Mouse (Mus musculus) liver, postnatal 0 days (tissue): ENCODE measurements at regions not wholly inside any gene's neighbourhood (a gene's known extent, or its start where the extent isn't known, plus 50 kb on each side); places are given as distances from the start of the nearest gene placed in this dataset.
A peak's percentile ranks its signal among the peaks of the same experiment; 100 is the strongest.

Experiments used
- ATAC-seq: fragments of 200-750 bp; cut with Nextera tagmentation; 2 replicates; pipeline ENCODE4 v1.8.0; 2017; ENCODE audit warnings: mild to moderate bottlenecking, moderate library complexity
- DNase-seq: peaks from one replicate; pipeline ENCODE4 v3.0.0-alpha.2; 2016
- H3K27ac ChIP-seq: fragments of 300-500 bp; sonication (generic); 2 replicates; pipeline ENCODE4 v1.5.1; 2014; ENCODE audit warnings: antibody characterized with exemption, moderate library complexity, mild to moderate bottlenecking, low read depth
- H3K27me3 ChIP-seq: fragments of 300-500 bp; sonication (generic); 2 replicates; pipeline ENCODE4 v1.6.1; 2014; ENCODE audit warnings: low read length, control low read depth, mixed read lengths; ENCODE audit not compliant: insufficient read depth
- H3K36me3 ChIP-seq: fragments of 300-500 bp; sonication (generic); replicated peaks from 2 replicates; pipeline ENCODE4 v1.6.1; 2014; ENCODE audit warnings: mild to moderate bottlenecking, control low read depth, low read length, moderate library complexity, mixed read lengths; ENCODE audit not compliant: insufficient read depth
- H3K4me1 ChIP-seq: fragments of 300-500 bp; sonication (generic); 2 replicates; pipeline ENCODE4 v1.6.1; 2014; ENCODE audit warnings: antibody characterized with exemption, mild to moderate bottlenecking, control low read depth; ENCODE audit not compliant: insufficient read depth
- H3K4me2 ChIP-seq: fragments of 300-500 bp; sonication (generic); 2 replicates; pipeline ENCODE4 v1.6.1; 2014; ENCODE audit warnings: low read depth, mild to moderate bottlenecking, low read length, moderate library complexity, mixed read lengths
- H3K4me3 ChIP-seq: fragments of 300-500 bp; sonication (generic); 2 replicates; pipeline ENCODE4 v1.5.1; 2014; ENCODE audit warnings: low read depth, low read length
- H3K9ac ChIP-seq: fragments of 300-500 bp; sonication (generic); replicated peaks from 2 replicates; pipeline ENCODE4 v1.6.1; 2014; ENCODE audit warnings: mild to moderate bottlenecking, moderate library complexity
- H3K9me3 ChIP-seq: fragments of 300-500 bp; sonication (generic); 2 replicates; pipeline ENCODE4 v1.6.1; 2016; ENCODE audit warnings: mild to moderate bottlenecking, control low read depth, low read length, mixed read lengths
- CTCF ChIP-seq: sonication (generic); IDR thresholded peaks from 2 replicates; pipeline ENCODE4 v1.5.1; 2016; ENCODE audit warnings: antibody characterized with exemption, low read depth
- EP300 ChIP-seq: IDR thresholded peaks from 2 replicates; pipeline ENCODE4 v1.6.1; 2016; ENCODE audit warnings: antibody characterized with exemption, low read depth, mild to moderate bottlenecking
- WGBS: fragments of 180-500 bp; shearing (Covaris S2); extraction: QIAGEN DNeasy Blood & Tissue Kit; methylation state at CpG from one replicate; pipeline ENCODE4 v1.1.7; 2014; ENCODE audit not compliant: insufficient replicate concordance; 5-methylcytosine and 5-hydroxymethylcytosine counted together

DNA sequence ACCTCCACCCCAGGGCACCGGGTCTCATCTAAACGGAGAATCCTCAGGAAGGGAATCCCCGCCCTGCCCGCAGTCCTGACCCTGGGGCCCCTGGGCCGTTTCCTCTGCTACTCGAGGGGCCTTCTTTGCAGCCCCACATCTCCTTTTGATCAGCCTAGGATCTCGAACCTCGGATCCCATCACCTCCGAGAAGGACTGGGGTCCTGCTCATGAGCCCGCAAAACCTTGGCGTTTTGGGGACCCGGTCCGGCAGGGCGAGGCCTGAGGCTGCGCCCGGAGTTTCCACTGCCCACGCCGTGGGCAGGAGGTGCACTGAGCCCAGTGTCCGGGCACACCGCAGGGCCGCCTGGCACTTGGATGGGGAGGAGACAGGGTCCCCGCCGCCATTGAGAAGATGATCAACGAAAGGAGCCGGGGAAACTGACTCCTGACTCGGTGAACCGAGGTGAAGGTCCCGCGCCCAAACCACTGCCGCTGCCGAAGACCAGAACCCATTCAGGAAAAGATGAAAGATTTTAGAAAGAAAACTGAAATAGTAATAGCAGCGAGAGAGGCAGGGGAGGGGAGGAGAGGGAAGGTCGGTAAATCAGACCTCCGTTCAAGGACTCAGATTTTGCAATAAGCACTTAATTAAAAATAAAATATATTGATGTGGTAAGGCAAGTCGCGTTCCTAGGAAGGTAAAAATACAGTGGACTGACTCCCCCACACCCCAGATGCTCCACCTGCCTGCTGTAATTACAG is 399.0 kb upstream of the Smim15 start:
- peak overlapping the region; percentile 63 for H3K4me2 ChIP-seq
- peaks cover 20% of the 10 kb centered on the region for H3K27me3 ChIP-seq
- TF ChIP-seq CTCF (no peak), EP300 (no peak)
- H3K9ac ChIP-seq: peak overlapping the region; percentile 38
- H3K4me1 ChIP-seq: peaks cover 18% of the 10 kb centered on the region
- no peaks in the 10 kb centered on the region for H3K9me3 ChIP-seq
- ATAC-seq (no peak), DNase-seq (peak; percentile 18)
- no peak overlapping the region for H3K27ac ChIP-seq
- WGBS: 7% methylated on average over 36 of the region's 36 CpGs
- H3K4me3 ChIP-seq: peak overlapping the region; percentile 40
- no peaks in the 10 kb centered on the region for H3K36me3 ChIP-seq

DNA sequence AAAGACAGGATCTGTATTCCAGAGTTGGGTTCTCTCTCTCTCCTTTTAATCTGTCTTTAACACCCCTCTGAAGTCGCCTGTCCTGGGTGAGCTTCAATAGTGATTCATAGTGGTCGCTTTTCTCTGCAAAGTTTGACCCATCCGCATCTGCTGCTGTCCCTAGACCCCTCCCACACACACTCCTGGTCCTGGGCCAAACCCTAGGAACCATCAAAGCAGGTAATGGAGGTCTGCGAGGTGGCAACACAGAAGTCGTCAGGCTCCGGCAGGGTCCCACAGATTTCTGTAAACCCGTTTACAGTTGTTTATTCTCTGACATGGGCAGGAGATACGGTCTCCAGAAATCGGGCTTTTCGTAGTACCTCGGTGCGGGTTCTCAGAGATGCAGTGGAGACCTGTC is 399.5 kb upstream of the Smim15 start:
- H3K9me3 ChIP-seq: no peaks in the 10 kb centered on the region
- peaks cover 17% of the 10 kb centered on the region for H3K27me3 ChIP-seq
- H3K4me3 ChIP-seq: no peak overlapping the region

GRCm38 (mm10) chr13:107641926-107642657 is 402.2 kb upstream of the Smim15 start:
- DNase-seq: peak; percentile 65
- H3K9ac ChIP-seq: no peak overlapping the region
- ATAC-seq: peak; percentile 79
- TF ChIP-seq CTCF (no peak), EP300 (no peak)
- H3K36me3 ChIP-seq: no peaks in the 10 kb centered on the region
- WGBS: 56% methylated on average over 14 of the region's 14 CpGs
- no peak overlapping the region for H3K4me3 ChIP-seq
- H3K9me3 ChIP-seq: no peaks in the 10 kb centered on the region
- H3K4me1 ChIP-seq: peaks cover 18% of the 10 kb centered on the region
- H3K27me3 ChIP-seq: peaks cover 13% of the 10 kb centered on the region
- no peak overlapping the region for H3K4me2 ChIP-seq
- peak overlapping the region; percentile 55; the same call in 1 of the 2 replicates for H3K27ac ChIP-seq

More for the DNA sequence above, 399.5 kb upstream of the Smim15 start:
- DNase-seq (no peak), ATAC-seq (no peak)
- WGBS: 31% methylated on average over 12 of the region's 12 CpGs
- H3K4me2 ChIP-seq: peak overlapping the region; percentile 63; the same call in 1 of the 2 replicates
- no peak overlapping the region for H3K9ac ChIP-seq
- TF ChIP-seq CTCF (no peak), EP300 (no peak)
- H3K4me1 ChIP-seq: peaks cover 18% of the 10 kb centered on the region
- H3K27ac ChIP-seq: no peak overlapping the region
- no peaks in the 10 kb centered on the region for H3K36me3 ChIP-seq

DNA sequence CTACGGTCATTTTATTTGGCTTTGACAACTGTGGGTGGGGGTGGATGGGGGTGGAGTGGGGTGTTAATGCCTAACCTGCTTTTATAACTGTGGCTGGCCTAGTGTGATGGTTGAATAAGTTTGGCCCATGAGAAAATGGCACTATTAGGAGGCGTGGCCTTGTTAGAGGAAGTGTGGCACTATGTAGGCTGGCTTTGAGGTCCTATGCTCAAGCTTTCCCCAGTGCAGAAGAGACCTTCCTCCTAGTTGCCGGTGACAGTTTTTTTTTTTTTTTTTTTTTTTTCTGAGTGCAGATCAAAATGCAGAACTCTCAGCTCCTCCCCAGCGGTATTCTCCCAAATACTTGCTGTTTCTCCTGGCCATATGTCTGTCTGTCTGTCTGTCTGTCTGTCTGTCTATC is 404.6 kb upstream of the Smim15 start:
- WGBS: 59% methylated on average over 4 of the region's 4 CpGs
- Histone ChIP-seq H3K4me2 (no peak overlapping the region), H3K27me3 (0 out of 2 replicates have a peak, but pooled peaks cover 1% of the 10 kb centered on the region), H3K9me3 (no peaks in the 10 kb centered on the region), H3K27ac (no peak overlapping the region), H3K9ac (no peak overlapping the region), H3K36me3 (no peaks in the 10 kb centered on the region), H3K4me3 (no peak overlapping the region), H3K4me1 (peaks cover 8% of the 10 kb centered on the region; the same call in 1 of the 2 replicates)
- TF ChIP-seq CTCF (no peak), EP300 (no peak)
- DNase-seq: no peak
- ATAC-seq: no peak

DNA sequence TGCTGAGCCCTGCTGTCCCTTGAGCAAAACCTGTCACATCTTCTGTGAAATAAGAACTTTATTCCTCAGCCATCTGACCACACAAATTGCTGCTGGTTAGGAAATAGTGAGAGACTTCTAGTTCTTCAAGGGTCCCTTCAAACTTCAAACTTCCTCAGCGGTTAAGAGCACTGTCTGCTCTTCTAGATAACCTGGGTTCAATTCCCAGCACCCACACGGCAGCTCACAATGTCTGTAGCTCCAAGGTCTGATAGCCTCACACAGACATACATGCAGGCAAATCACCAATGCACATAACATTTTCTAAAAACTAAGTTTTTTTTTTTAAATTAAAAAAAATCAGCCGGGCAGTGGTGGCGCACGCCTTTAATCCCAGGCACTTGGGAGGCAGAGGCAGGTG is 407.0 kb upstream of the Smim15 start:
- Histone ChIP-seq H3K4me1 (peaks cover 5% of the 10 kb centered on the region; the same call in 1 of the 2 replicates), H3K27ac (no peak overlapping the region), H3K36me3 (no peaks in the 10 kb centered on the region), H3K27me3 (no peaks in the 10 kb centered on the region), H3K9ac (no peak overlapping the region), H3K4me2 (no peak overlapping the region), H3K9me3 (no peaks in the 10 kb centered on the region), H3K4me3 (no peak overlapping the region)
- ATAC-seq: no peak
- 65% methylated on average over 5 of the region's 5 CpGs for WGBS
- TF ChIP-seq EP300 (no peak), CTCF (no peak)
- DNase-seq: no peak

GRCm38 (mm10) chr13:107635114-107635513 is 409.1 kb upstream of the Smim15 start:
- no peaks in the 10 kb centered on the region for H3K36me3 ChIP-seq
- no peak overlapping the region for H3K27ac ChIP-seq
- H3K9ac ChIP-seq: no peak overlapping the region
- no peaks in the 10 kb centered on the region for H3K27me3 ChIP-seq
- H3K4me3 ChIP-seq: no peak overlapping the region
- no peak for DNase-seq
- TF ChIP-seq EP300: no peak
- TF ChIP-seq CTCF: no peak
- WGBS: 74% methylated on average over 5 of the region's 5 CpGs
- no peaks in the 10 kb centered on the region for H3K4me1 ChIP-seq
- H3K9me3 ChIP-seq: no peaks in the 10 kb centered on the region
- no peak overlapping the region for H3K4me2 ChIP-seq
- ATAC-seq: no peak
